Mouse (Mus musculus) cortical plate, adult 2 months (tissue): Measurements from ENCODE around the gene Slc6a12.

Experiments used
- CTCF ChIP-seq: fragments of 200-500 bp; IDR thresholded peaks from 2 replicates; pipeline ENCODE4 v1.5.1; 2011; ENCODE audit warnings: mild to moderate bottlenecking, control low read depth, low read length; ENCODE audit not compliant: insufficient read depth; ENCODE audit errors: extremely low read depth
- POLR2A ChIP-seq: fragments of 200-500 bp; IDR thresholded peaks from 2 replicates; pipeline ENCODE4 v1.6.1; 2011; ENCODE audit warnings: mild to moderate bottlenecking, low read length, control low read depth; ENCODE audit not compliant: insufficient read depth; ENCODE audit errors: extremely low read depth

DNA sequence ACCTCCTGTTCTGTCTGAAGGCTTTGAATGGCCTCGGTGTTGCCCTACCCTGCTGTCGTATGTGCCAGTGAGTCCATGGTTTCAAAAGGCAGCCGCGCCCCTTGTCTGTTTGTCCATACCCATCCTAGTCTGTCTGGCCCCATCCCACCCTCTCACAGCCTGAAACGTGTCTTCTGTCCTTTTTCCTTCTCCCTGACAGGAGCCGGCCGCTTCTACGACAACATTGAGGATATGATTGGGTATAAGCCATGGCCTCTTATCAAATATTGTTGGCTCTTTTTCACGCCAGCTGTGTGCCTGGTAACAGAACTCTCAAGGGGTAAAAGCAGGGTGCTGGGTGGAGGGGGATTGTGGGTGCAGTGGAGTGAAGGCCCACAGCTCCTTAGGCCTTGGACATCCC is 7.0 kb upstream of the Slc6a12 start:
- TF ChIP-seq CTCF (no peak), POLR2A (no peak)
